Mouse (Mus musculus) limb, embryonic 14.5 days (tissue): Measurements from ENCODE around the gene Crocc. TPM values are rescaled to one million over a fixed set of nuclear protein-coding genes. Genes with fewer than 3 reads are reported as not detected.

ENCODE experiments used
- ATAC-seq: fragments of 200-750 bp; cut with Nextera tagmentation; 2 replicates; pipeline ENCODE4 v1.8.0; 2017; ENCODE audit warnings: low read depth, moderate number of reproducible peaks, moderate TSS enrichment; ENCODE audit not compliant: low FRiP score
- DNase-seq: peaks from one replicate; pipeline ENCODE4 v3.0.0-alpha.2; 2015; ENCODE audit warnings: low spot score
- H3K27ac ChIP-seq: fragments of 300-500 bp; sonication (generic); replicated peaks from 2 replicates; pipeline ENCODE4 v1.5.1; 2014; ENCODE audit warnings: low read depth, mild to moderate bottlenecking, low read length, moderate library complexity, mixed read lengths
- H3K27me3 ChIP-seq: fragments of 300-500 bp; sonication (generic); 2 replicates; pipeline ENCODE4 v1.6.1; 2014; ENCODE audit warnings: low read length, mixed read lengths; ENCODE audit not compliant: control insufficient read depth, insufficient read depth
- H3K36me3 ChIP-seq: fragments of 300-500 bp; sonication (generic); 2 replicates; pipeline ENCODE4 v1.6.1; 2014; ENCODE audit warnings: mild to moderate bottlenecking, low read length, moderate library complexity, mixed read lengths; ENCODE audit not compliant: control insufficient read depth, insufficient read depth
- H3K4me1 ChIP-seq: fragments of 300-500 bp; sonication (generic); 2 replicates; pipeline ENCODE4 v1.6.1; 2014; ENCODE audit warnings: antibody characterized with exemption, low read length, mixed read lengths; ENCODE audit not compliant: control insufficient read depth, insufficient read depth
- H3K4me2 ChIP-seq: fragments of 300-500 bp; sonication (generic); replicated peaks from 2 replicates; pipeline ENCODE4 v1.6.1; 2014; ENCODE audit warnings: low read depth, mild to moderate bottlenecking, low read length, moderate library complexity; ENCODE audit not compliant: severe bottlenecking
- H3K4me3 ChIP-seq: fragments of 300-500 bp; sonication (generic); replicated peaks from 2 replicates; pipeline ENCODE4 v1.5.1; 2014; ENCODE audit warnings: low read length
- H3K9ac ChIP-seq: fragments of 300-500 bp; sonication (generic); 2 replicates; pipeline ENCODE4 v1.6.1; 2014; ENCODE audit warnings: mild to moderate bottlenecking, low read depth, low read length, moderate library complexity; ENCODE audit not compliant: severe bottlenecking
- H3K9me3 ChIP-seq: fragments of 300-500 bp; sonication (generic); 2 replicates; pipeline ENCODE4 v1.6.1; 2016; ENCODE audit warnings: low read length; ENCODE audit not compliant: control insufficient read depth
- POLR2A ChIP-seq: fragments of 200-500 bp; IDR thresholded peaks from 2 replicates; pipeline ENCODE4 v1.8.0; 2012; ENCODE audit warnings: inconsistent platforms, mild to moderate bottlenecking, moderate library complexity, borderline replicate concordance; ENCODE audit not compliant: insufficient read depth, insufficient read length; ENCODE audit errors: extremely low read depth
- WGBS: fragments of 180-500 bp; shearing (Covaris S2); extraction: QIAGEN DNeasy Blood & Tissue Kit; methylation state at CpG from one replicate; pipeline ENCODE4 v1.1.7; 2014; 5-methylcytosine and 5-hydroxymethylcytosine counted together
- polyA plus RNA-seq, 2 experiments: library from polyadenylated mRNA; depleted of rRNA in 1 of 2; stranded (reverse) in 1 of 2; unstranded in 1 of 2; fragments of >200 nt; fragmentation: Nextera tagmentation in 1 of 2; extraction: Ambion mirVana in 1 of 2; gene quantifications; 2 replicates each; pipeline versions ENCODE4 v1.2.1 to v1.2.3; 2012 to 2014

Gene Crocc
- polyA plus RNA-seq, 2 experiments, result 5.4 to 25.9 TPM

DNA sequence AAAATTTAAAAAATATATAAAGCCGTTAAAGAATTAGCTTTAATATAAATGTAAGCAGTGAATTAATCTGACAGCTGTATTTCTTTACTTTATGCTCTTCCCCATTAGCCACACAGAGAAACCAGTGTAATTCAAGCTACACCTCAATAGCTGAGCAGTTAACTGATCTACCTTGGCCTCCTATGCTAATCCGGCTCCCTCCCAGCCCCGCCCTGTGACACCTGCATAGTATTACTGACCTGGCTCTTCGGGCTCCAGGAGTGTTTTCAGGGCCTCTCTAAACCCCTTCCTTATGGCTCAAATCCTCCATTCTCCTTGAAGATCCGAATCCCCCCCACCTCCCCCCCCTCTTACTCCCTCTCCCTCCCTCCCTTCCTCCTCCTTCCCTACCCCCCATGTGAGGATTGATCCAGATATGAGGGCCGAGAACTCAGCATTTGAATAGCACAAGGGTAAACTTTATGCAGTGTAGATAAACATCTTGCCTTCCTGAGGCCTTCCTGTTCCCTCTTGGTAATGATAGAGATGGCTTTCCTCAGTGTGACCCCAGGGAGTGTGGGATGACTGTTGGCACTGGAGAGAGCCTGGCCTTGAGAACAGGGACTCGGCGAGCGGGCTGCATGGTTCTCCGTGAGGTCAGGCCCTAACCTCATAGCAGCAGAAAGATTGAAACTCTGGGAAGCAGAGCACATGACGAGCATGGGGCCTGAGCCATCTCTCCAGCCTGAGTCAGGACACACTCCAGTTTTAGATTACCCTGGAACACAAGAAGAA, 92.8 kb downstream of the Crocc start:
- H3K4me1 ChIP-seq, result peaks cover 5% of the 10 kb centered on the region
- ATAC-seq (no peak), DNase-seq (no peak)
- H3K27ac ChIP-seq, result no peak overlapping the region
- no peak overlapping the region for H3K4me2 ChIP-seq
- H3K27me3 ChIP-seq, result no peaks in the 10 kb centered on the region
- no peak overlapping the region for H3K4me3 ChIP-seq
- H3K9me3 ChIP-seq, result no peaks in the 10 kb centered on the region
- peaks cover 58% of the 10 kb centered on the region for H3K36me3 ChIP-seq
- no peak overlapping the region for H3K9ac ChIP-seq
- TF ChIP-seq POLR2A, result no peak
- WGBS, result 85% methylated on average over 11 of the region's 11 CpGs

Other genes starting within 250 kb of the Crocc start
- 0.28 and 0.30 TPM in 2 replicates for gene Padi3, start 249.9 kb downstream of the Crocc start, polyA plus RNA-seq (2012; rRNA removed)
- gene Padi3, start 249.9 kb downstream of the Crocc start, polyA plus RNA-seq (2014; fragmentation: Nextera tagmentation; extraction: Ambion mirVana), result 0.08 and 0.21 TPM in 2 replicates
- 0.19 and 0.25 TPM in 2 replicates for gene Padi1, start 214.8 kb downstream of the Crocc start, polyA plus RNA-seq (2012; rRNA removed)
- gene Padi1, start 214.8 kb downstream of the Crocc start, polyA plus RNA-seq (2014; fragmentation: Nextera tagmentation; extraction: Ambion mirVana), result 0.10 and 0.12 TPM in 2 replicates
- gene Padi2, start 154.2 kb downstream of the Crocc start, polyA plus RNA-seq (2012; rRNA removed), result 1.3 and 1.9 TPM in 2 replicates
- gene Padi2, start 154.2 kb downstream of the Crocc start, polyA plus RNA-seq (2014; fragmentation: Nextera tagmentation; extraction: Ambion mirVana), result 1.3 and 1.9 TPM in 2 replicates
- gene Sdhb, start 99.3 kb downstream of the Crocc start, polyA plus RNA-seq (2012; rRNA removed), result 156 and 175 TPM in 2 replicates
- gene Sdhb, start 99.3 kb downstream of the Crocc start, polyA plus RNA-seq (2014; fragmentation: Nextera tagmentation; extraction: Ambion mirVana), result 380 and 381 TPM in 2 replicates
- gene Atp13a2, start 73.7 kb downstream of the Crocc start, polyA plus RNA-seq (2012; rRNA removed), result 74.6 and 112 TPM in 2 replicates
- gene Atp13a2, start 73.7 kb downstream of the Crocc start, polyA plus RNA-seq (2014; fragmentation: Nextera tagmentation; extraction: Ambion mirVana), result 43.7 and 45.0 TPM in 2 replicates
- gene Mfap2, start 50.1 kb downstream of the Crocc start, polyA plus RNA-seq (2012; rRNA removed), result 708 and 919 TPM in 2 replicates
- gene Mfap2, start 50.1 kb downstream of the Crocc start, polyA plus RNA-seq (2014; fragmentation: Nextera tagmentation; extraction: Ambion mirVana), result 1,017 and 1,089 TPM in 2 replicates
- 79.1 and 91.0 TPM in 2 replicates for gene Necap2, start 17.8 kb upstream of the Crocc start, polyA plus RNA-seq (2012; rRNA removed)
- 83.2 and 90.5 TPM in 2 replicates for gene Necap2, start 17.8 kb upstream of the Crocc start, polyA plus RNA-seq (2014; fragmentation: Nextera tagmentation; extraction: Ambion mirVana)
- gene Spata21, start 27.8 kb upstream of the Crocc start, polyA plus RNA-seq (2012; rRNA removed), result 0.04 and 0.08 TPM in 2 replicates
- gene Spata21, start 27.8 kb upstream of the Crocc start, polyA plus RNA-seq (2014; fragmentation: Nextera tagmentation; extraction: Ambion mirVana), result 0.18 and 0.43 TPM in 2 replicates
- gene Szrd1, start 79.2 kb upstream of the Crocc start, polyA plus RNA-seq (2012; rRNA removed), result 63.7 and 71.4 TPM in 2 replicates
- gene Szrd1, start 79.2 kb upstream of the Crocc start, polyA plus RNA-seq (2014; fragmentation: Nextera tagmentation; extraction: Ambion mirVana), result 38.6 and 39.1 TPM in 2 replicates
- 23.1 and 25.5 TPM in 2 replicates for gene Fbxo42, start 87.4 kb upstream of the Crocc start, polyA plus RNA-seq (2012; rRNA removed)
- 29.7 and 30.0 TPM in 2 replicates for gene Fbxo42, start 87.4 kb upstream of the Crocc start, polyA plus RNA-seq (2014; fragmentation: Nextera tagmentation; extraction: Ambion mirVana)
- 3.6 and 4.2 TPM in 2 replicates for gene Rsg1, start 153.4 kb upstream of the Crocc start, polyA plus RNA-seq (2012; rRNA removed)
- 5.5 and 6.1 TPM in 2 replicates for gene Rsg1, start 153.4 kb upstream of the Crocc start, polyA plus RNA-seq (2014; fragmentation: Nextera tagmentation; extraction: Ambion mirVana)
- gene Arhgef19, start 178.9 kb upstream of the Crocc start, polyA plus RNA-seq (2012; rRNA removed), result 20.4 and 21.8 TPM in 2 replicates
- 15.3 and 18.7 TPM in 2 replicates for gene Arhgef19, start 178.9 kb upstream of the Crocc start, polyA plus RNA-seq (2014; fragmentation: Nextera tagmentation; extraction: Ambion mirVana)
- gene Epha2, start 240.7 kb upstream of the Crocc start, polyA plus RNA-seq (2012; rRNA removed), result 9.4 and 13.1 TPM in 2 replicates
- gene Epha2, start 240.7 kb upstream of the Crocc start, polyA plus RNA-seq (2014; fragmentation: Nextera tagmentation; extraction: Ambion mirVana), result 2.2 and 2.4 TPM in 2 replicates